Mouse (Mus musculus) kidney, adult 2 months (tissue): ENCODE results near the gene Rtp1. TPM values are rescaled to one million over a fixed set of nuclear protein-coding genes. Genes with fewer than 3 reads are reported as not detected.

Experiments used
- DNase-seq: peaks from one replicate; pipeline ENCODE4 v3.0.0; 2021
- H3K27ac ChIP-seq: fragments of 200-500 bp; 2 replicates; pipeline ENCODE4 v1.5.1; 2012; ENCODE audit warnings: low read depth, low read length, control low read depth, inconsistent platforms; ENCODE audit not compliant: insufficient read depth
- H3K27me3 ChIP-seq: fragments of 200-500 bp; replicated peaks from 2 replicates; pipeline ENCODE4 v1.6.1; 2012; ENCODE audit warnings: mild to moderate bottlenecking, moderate library complexity, low read length, inconsistent platforms; ENCODE audit not compliant: control insufficient read depth, insufficient read depth
- H3K36me3 ChIP-seq: fragments of 200-500 bp; 2 replicates; pipeline ENCODE4 v1.6.1; 2012; ENCODE audit warnings: mild to moderate bottlenecking, moderate library complexity, low read length, inconsistent platforms; ENCODE audit not compliant: control insufficient read depth, insufficient read depth
- H3K4me1 ChIP-seq: fragments of 200-500 bp; 2 replicates; pipeline ENCODE4 v1.6.1; 2011; ENCODE audit warnings: low read length; ENCODE audit not compliant: control insufficient read depth, insufficient read depth
- H3K4me3 ChIP-seq: fragments of 200-500 bp; 2 replicates; pipeline ENCODE4 v1.5.1; 2011; ENCODE audit warnings: mild to moderate bottlenecking, low read depth, low read length, control low read depth; ENCODE audit not compliant: insufficient read depth
- CTCF ChIP-seq: fragments of 200-500 bp; conservative IDR thresholded peaks from 2 replicates; pipeline ENCODE4 v1.5.1; 2011; ENCODE audit warnings: low read depth, mild to moderate bottlenecking, control low read depth, low read length, moderate library complexity, mixed read lengths; ENCODE audit not compliant: insufficient read depth, insufficient read length
- POLR2A ChIP-seq: fragments of 200-500 bp; IDR thresholded peaks from one replicate; pipeline ENCODE4 v1.6.1; 2011; ENCODE audit warnings: low read depth, low read length, control low read depth
- WGBS: fragments of 180-500 bp; shearing (Covaris S2); methylation state at CpG from one replicate; pipeline ENCODE4 v1.1.7; 2018; 5-methylcytosine and 5-hydroxymethylcytosine counted together
- polyA plus RNA-seq: library from polyadenylated mRNA; depleted of rRNA; stranded (reverse); fragments of >200 nt; gene quantifications from 2 replicates; pipeline ENCODE4 v1.2.3, GENCODE M21; 2012

The Rtp1 gene
- polyA plus RNA-seq, 1 experiment: 0.06 TPM

DNA sequence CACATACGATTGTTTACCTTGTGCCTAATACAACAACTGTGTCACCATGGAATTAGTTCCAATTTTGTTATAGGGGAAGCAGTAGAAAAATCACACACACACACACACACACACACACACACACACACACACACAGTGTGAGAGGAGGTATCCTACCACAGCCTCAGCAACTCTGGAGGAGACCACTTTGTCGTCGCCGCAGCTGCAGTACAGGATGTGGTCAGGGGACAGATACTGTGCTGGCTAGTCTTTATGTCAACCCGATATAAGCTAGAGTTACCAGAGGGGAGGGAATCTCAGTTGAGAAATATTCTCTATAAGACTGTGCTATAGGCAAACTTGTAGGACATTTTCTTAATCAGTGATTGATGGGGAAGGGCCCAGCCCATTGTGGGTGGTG, 28.4 kb downstream of the Rtp1 start:
- 94% methylated on average over 5 of the region's 5 CpGs for WGBS
- no peak for DNase-seq
- Histone ChIP-seq H3K27me3 (no peaks in the 10 kb centered on the region), H3K4me3 (no peak overlapping the region), H3K4me1 (no peaks in the 10 kb centered on the region), H3K36me3 (no peaks in the 10 kb centered on the region), H3K27ac (no peak overlapping the region)
- TF ChIP-seq CTCF (no peak), POLR2A (no peak)

DNA sequence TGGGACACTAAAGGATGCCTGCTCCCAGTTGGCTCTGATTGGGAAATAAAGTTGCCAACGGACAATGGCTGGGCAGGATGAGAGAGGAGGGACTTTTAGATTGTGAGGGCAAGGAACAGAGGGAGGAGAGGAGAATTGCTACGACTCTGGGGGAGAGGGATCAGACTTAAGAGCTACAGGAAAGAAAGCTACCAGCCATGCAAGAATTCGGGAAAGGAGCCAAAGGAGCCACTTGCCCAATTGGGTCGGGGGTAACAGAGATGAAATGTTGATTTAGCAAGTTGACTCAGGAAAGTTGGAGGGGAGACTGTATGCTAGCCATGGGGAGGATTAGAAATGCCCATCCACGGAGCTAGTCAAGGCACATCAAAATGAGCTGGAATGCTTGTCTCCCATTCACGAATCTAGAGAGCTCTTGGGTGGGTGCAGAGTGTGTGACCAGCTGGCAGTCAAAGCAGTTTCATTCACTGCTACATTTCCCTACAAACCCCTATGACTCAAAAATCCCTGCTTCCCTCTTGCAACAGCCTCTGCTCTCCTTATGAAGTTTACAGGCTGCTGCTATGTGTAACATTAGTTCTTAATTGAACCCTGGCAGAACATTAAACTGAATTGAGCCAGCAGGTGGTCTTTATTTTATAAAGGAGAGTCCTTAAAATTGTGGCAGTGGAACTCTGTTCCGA, 30.1 kb downstream of the Rtp1 start:
- TF ChIP-seq POLR2A: no peak
- TF ChIP-seq CTCF: no peak
- 46% methylated on average over 7 of the region's 7 CpGs for WGBS

DNA sequence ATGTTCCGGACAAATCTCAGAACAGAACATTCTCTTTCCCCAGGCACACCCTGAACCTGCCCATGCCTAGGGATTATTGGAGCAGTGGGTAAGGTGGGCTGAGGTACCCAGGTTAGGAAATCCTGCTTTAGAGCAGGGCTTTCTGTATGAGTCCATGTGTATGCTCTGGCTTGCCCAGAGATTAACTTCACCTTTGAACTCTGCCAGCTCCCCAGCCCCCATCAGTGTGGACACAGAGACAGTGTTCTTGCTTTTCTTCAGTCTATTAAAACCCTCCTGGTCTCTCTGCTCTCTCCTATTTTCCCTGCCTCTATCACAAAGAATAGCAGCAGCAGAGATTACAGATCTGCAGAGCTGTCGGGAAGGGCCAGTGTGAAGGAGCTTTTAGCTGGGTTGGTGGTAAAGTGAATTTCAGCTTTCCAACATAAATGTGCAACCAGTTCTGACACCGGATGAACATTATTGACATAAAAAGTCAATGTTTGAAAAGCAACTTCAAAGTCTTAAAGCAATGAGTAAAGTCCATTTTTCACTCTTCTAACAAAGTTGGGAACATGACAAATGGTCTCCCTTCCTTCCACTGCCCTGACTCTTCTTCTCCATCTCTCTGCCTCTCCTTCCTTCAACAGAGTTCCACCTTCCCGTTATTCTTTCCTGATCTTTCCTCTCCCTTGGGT, 34.9 kb downstream of the Rtp1 start:
- H3K27ac ChIP-seq: no peak overlapping the region
- DNase-seq: peak; percentile 29
- 87% methylated on average over 4 of the region's 4 CpGs for WGBS
- H3K4me1 ChIP-seq: no peaks in the 10 kb centered on the region
- H3K27me3 ChIP-seq: no peaks in the 10 kb centered on the region
- H3K36me3 ChIP-seq: no peaks in the 10 kb centered on the region
- no peak overlapping the region for H3K4me3 ChIP-seq
- TF ChIP-seq CTCF (no peak), POLR2A (no peak)

More for the DNA sequence above, 30.1 kb downstream of the Rtp1 start:
- Histone ChIP-seq H3K4me3 (no peak overlapping the region), H3K27ac (no peak overlapping the region), H3K27me3 (no peaks in the 10 kb centered on the region), H3K36me3 (no peaks in the 10 kb centered on the region), H3K4me1 (no peaks in the 10 kb centered on the region)
- DNase-seq: no peak

DNA sequence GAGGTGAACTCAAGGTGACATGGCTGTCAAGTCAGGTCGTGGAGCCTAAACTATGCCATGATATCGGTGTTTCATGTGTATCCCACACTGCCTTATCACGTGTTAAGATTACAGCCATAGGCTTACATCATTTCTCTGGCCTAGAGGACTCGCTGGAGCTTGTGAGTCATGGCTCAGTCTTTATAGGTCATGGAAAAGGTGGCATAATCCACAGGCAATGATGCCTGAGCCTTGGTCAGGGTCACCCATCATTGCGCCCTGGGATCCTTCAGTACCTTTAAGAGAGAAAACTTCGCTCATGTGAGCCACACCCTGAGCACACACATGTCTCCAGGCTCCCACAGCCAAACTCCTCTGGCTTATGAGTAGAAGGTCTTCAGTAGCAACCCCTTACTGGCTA, 42.6 kb downstream of the Rtp1 start:
- H3K36me3 ChIP-seq: no peaks in the 10 kb centered on the region
- WGBS: 91% methylated on average over 6 of the region's 6 CpGs
- H3K4me1 ChIP-seq: no peaks in the 10 kb centered on the region
- no peak overlapping the region for H3K27ac ChIP-seq
- H3K4me3 ChIP-seq: no peak overlapping the region
- no peak for DNase-seq
- no peaks in the 10 kb centered on the region for H3K27me3 ChIP-seq
- TF ChIP-seq CTCF (no peak), POLR2A (no peak)

DNA sequence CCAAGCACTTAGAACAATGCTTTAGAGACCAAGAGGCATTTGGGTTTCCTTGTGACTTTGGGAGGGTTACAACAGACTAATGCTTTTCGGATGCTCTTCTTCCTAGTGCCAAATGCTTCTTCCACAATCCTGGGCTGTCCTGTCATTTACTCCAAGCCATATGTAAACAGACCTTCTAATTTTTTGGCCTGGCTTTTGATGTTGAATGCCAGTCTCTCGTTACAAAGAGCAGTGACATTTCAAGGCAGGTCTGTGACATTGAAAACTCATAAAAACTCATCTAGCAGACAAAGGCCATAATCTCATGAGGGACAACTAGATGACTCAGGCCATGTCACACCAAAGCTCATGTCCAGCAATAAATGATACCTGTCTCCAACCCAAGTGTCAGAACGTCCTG, 43.1 kb downstream of the Rtp1 start:
- Histone ChIP-seq H3K27ac (no peak overlapping the region), H3K4me1 (no peaks in the 10 kb centered on the region), H3K36me3 (no peaks in the 10 kb centered on the region), H3K27me3 (no peaks in the 10 kb centered on the region), H3K4me3 (no peak overlapping the region)
- no peak for DNase-seq
- no peak for TF ChIP-seq CTCF
- TF ChIP-seq POLR2A: no peak
- 40% methylated on average over 3 of the region's 3 CpGs for WGBS

DNA sequence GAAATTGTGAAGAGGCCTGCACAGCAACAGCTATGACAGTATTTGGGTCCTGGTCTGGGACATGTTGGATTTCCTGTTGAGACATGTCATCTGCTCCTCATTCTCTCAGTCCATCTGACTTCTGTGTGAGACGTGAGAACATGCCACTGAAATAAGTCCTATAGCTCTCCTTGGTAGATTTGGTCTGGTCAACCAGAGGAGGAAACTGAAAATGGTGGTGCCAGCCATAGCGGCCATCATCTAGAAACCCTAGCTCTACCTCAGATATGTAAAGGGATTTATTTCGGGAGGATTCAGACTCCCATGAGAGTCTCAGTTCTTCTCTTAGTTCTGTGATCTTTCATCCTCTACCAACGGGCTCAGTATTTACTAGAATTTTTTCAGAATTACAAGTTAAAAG, 46.7 kb downstream of the Rtp1 start:
- H3K4me3 ChIP-seq: no peak overlapping the region
- TF ChIP-seq CTCF: no peak
- no peak for TF ChIP-seq POLR2A
- no peaks in the 10 kb centered on the region for H3K4me1 ChIP-seq
- WGBS: 86% methylated on average over 4 of the region's 4 CpGs
- no peaks in the 10 kb centered on the region for H3K27me3 ChIP-seq
- H3K36me3 ChIP-seq: no peaks in the 10 kb centered on the region
- no peak for DNase-seq
- H3K27ac ChIP-seq: no peak overlapping the region

DNA sequence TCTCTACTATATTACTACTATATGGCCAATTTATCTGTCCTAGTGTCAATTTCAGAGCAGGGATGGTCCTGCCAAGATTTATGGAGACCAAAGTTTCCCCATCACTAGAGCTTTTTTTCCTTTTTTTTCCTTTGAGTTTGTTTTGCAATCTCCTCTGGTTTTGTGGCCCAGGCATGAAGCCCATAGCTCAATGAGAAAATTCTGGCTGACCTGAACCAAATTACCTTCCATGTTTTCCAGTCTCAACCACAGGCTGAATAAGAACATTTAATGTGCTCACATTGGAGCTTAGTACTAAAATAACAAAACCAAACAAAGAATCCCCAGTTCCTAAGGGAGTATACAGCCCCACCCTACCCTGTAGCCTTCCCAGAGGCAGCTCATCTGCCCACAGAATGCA, 47.7 kb downstream of the Rtp1 start:
- Histone ChIP-seq H3K27ac (no peak overlapping the region), H3K27me3 (no peaks in the 10 kb centered on the region), H3K4me1 (no peaks in the 10 kb centered on the region), H3K4me3 (no peak overlapping the region), H3K36me3 (no peaks in the 10 kb centered on the region)
- no peak for TF ChIP-seq CTCF
- TF ChIP-seq POLR2A: no peak
- no peak for DNase-seq

DNA sequence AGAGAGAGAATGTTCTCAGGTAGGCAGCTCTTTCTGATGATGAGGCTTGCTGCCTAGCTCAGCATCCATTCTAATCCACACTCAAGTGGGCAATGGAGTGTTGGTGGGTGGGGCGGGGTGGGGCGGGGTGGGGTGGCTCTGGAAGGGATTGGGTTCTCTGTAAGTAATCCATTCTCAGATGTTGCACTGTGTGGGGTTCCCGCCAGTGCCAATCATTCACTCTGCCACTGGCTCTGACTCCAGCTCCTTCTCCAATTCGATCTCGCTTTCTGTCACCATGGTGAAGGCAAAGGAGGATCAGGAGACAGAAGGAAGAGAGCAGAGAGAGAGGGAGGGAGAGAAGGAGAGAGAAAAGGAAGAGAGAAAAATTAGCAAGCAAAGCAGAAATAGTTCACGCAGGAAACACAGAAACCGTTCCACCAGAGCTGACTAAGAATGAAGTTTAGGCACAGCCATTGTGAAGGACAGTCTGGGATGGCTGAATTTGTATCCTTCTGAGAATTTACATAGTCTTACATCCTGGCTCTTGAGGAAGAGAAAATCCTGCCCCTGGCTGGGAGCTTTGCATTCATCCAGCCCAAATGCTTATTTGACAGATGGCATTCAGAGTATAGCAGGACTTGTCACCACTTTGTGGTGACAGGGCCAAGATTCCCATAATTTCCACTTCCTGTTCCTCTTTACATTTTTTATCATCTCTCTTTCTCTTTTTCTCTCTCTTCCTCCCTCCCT, 51.1 kb downstream of the Rtp1 start:
- H3K36me3 ChIP-seq: no peaks in the 10 kb centered on the region
- TF ChIP-seq CTCF (no peak), POLR2A (no peak)
- 83% methylated on average over 7 of the region's 7 CpGs for WGBS

More for the DNA sequence above, 51.1 kb downstream of the Rtp1 start:
- H3K4me1 ChIP-seq: no peaks in the 10 kb centered on the region
- H3K4me3 ChIP-seq: no peak overlapping the region
- no peak for DNase-seq
- H3K27me3 ChIP-seq: no peaks in the 10 kb centered on the region
- no peak overlapping the region for H3K27ac ChIP-seq
